In genomic region chr6:145863065-145863971, GRCm38 (mm10) we compare ENCODE assay signal across 8 mouse cellular contexts. TPM values are rescaled to one million over a fixed set of nuclear protein-coding genes. Genes with fewer than 3 reads are reported as not detected.
DNase-seq lines count a peak whose midpoint lies in the region; ATAC-seq and TF ChIP-seq lines count a peak whose summit lies in the region.

No protein-coding gene starts in this region.

- no peaks in the 10 kb centered on the region for H3K36me3 ChIP-seq in C2C12 (ENCODE audit: control insufficient read depth, insufficient read depth)
- no peaks in the 10 kb centered on the region for H3K36me3 ChIP-seq in embryonic facial prominence, embryonic 15.5 days
- no peaks in the 10 kb centered on the region for H3K36me3 ChIP-seq in heart, embryonic 11.5 days (ENCODE audit: control insufficient read depth, insufficient read depth, low read length)
- no peaks in the 10 kb centered on the region for H3K36me3 ChIP-seq in kidney, embryonic 16.5 days (ENCODE audit: insufficient read depth, low read length)
- no peaks in the 10 kb centered on the region for H3K36me3 ChIP-seq in stomach, embryonic 16.5 days (ENCODE audit: control insufficient read depth, insufficient read depth, low read length)

- under 1% methylated on average over 99 of the region's 105 CpGs for WGBS in embryonic facial prominence, embryonic 15.5 days
- under 1% methylated on average over 64 of the region's 105 CpGs for WGBS in heart, embryonic 11.5 days (ENCODE audit: insufficient replicate concordance)
- WGBS in kidney, embryonic 16.5 days: under 1% methylated on average over 86 of the region's 105 CpGs
- WGBS in stomach, embryonic 16.5 days: under 1% methylated on average over 103 of the region's 105 CpGs

- H3K79me2 ChIP-seq in C2C12 (ENCODE audit: control insufficient read depth, insufficient read depth): peaks cover 40% of the 10 kb centered on the region

- H3K4me2 ChIP-seq in embryonic facial prominence, embryonic 15.5 days (replicated peaks): peak overlapping the region; percentile 100
- H3K4me2 ChIP-seq in heart, embryonic 11.5 days: peak overlapping the region; percentile 99
- H3K4me2 ChIP-seq in kidney, embryonic 16.5 days (replicated peaks; ENCODE audit: low read depth, low read length): peak overlapping the region; percentile 100
- peak overlapping the region; percentile 94 for H3K4me2 ChIP-seq in stomach, embryonic 16.5 days (ENCODE audit: low read depth, low read length)

- H3K9me3 ChIP-seq in embryonic facial prominence, embryonic 15.5 days (replicated peaks): no peaks in the 10 kb centered on the region
- no peaks in the 10 kb centered on the region for H3K9me3 ChIP-seq in heart, embryonic 11.5 days (replicated peaks; ENCODE audit: control insufficient read depth, low read length)
- no peaks in the 10 kb centered on the region for H3K9me3 ChIP-seq in kidney, embryonic 16.5 days (ENCODE audit: low read length)
- no peaks in the 10 kb centered on the region for H3K9me3 ChIP-seq in stomach, embryonic 16.5 days (replicated peaks; ENCODE audit: control insufficient read depth, low read length)

- peak; percentile 54; the same call in 1 of the 2 replicates for ATAC-seq in embryonic facial prominence, embryonic 15.5 days (ENCODE audit: insufficient number of reproducible peaks, low FRiP score, low TSS enrichment, low read depth)
- peak; percentile 32; the same call in 1 of the 2 replicates for ATAC-seq in heart, embryonic 11.5 days (replicated peaks; ENCODE audit: insufficient number of reproducible peaks, low FRiP score, low TSS enrichment)
- ATAC-seq in kidney, embryonic 16.5 days (ENCODE audit: low FRiP score, low TSS enrichment): peak; percentile 58; the same call in 1 of the 2 replicates
- peak; percentile 46; the same call in 1 of the 2 replicates for ATAC-seq in stomach, embryonic 16.5 days (ENCODE audit: insufficient read depth, low FRiP score)

- TF ChIP-seq CTCF in C2C12 (IDR thresholded peaks at IDR 0.05; ENCODE audit: control insufficient read depth, insufficient read depth, insufficient read length): no peak

- DNase-seq in adrenal gland, postnatal 4 days (ENCODE audit: low spot score in 2 of 2): peak; percentile 13 to 30
- DNase-seq in liver: peak; percentile 55
- DNase-seq in naive thymus-derived CD4-positive, alpha-beta T cell, adult 2 months (ENCODE audit: low read depth): peak; percentile 26

- no peaks in the 10 kb centered on the region for H3K27me3 ChIP-seq in C2C12 (ENCODE audit: control insufficient read depth, insufficient read depth, insufficient read length)
- H3K27me3 ChIP-seq in embryonic facial prominence, embryonic 15.5 days: peaks cover 59% of the 10 kb centered on the region
- H3K27me3 ChIP-seq in heart, embryonic 11.5 days (ENCODE audit: control insufficient read depth, insufficient read depth, low read length): peaks cover 9% of the 10 kb centered on the region
- H3K27me3 ChIP-seq in kidney, embryonic 16.5 days (ENCODE audit: insufficient read depth, low read length): peaks cover 51% of the 10 kb centered on the region
- peaks cover 44% of the 10 kb centered on the region for H3K27me3 ChIP-seq in stomach, embryonic 16.5 days (ENCODE audit: control insufficient read depth, insufficient read depth, low read length)

- H3K79me3 ChIP-seq in C2C12 (ENCODE audit: low read depth): peaks cover 10% of the 10 kb centered on the region

- peak overlapping the region; percentile 55 for H3ac ChIP-seq in C2C12 (ENCODE audit: control insufficient read depth, insufficient read length, low read depth)

- H3K9ac ChIP-seq in embryonic facial prominence, embryonic 15.5 days: peak overlapping the region; percentile 39
- H3K9ac ChIP-seq in heart, embryonic 11.5 days (ENCODE audit: low read depth, low read length): peak overlapping the region; percentile 82
- peak overlapping the region; percentile 71 for H3K9ac ChIP-seq in kidney, embryonic 16.5 days (replicated peaks; ENCODE audit: low read length)
- H3K9ac ChIP-seq in stomach, embryonic 16.5 days (ENCODE audit: low read length): peak overlapping the region; percentile 71

- peaks cover 35% of the 10 kb centered on the region for H3K4me1 ChIP-seq in embryonic facial prominence, embryonic 15.5 days
- peaks cover 9% of the 10 kb centered on the region; the same call in 1 of the 2 replicates for H3K4me1 ChIP-seq in heart, embryonic 11.5 days (ENCODE audit: control insufficient read depth, insufficient read depth, low read length)
- peaks cover 36% of the 10 kb centered on the region for H3K4me1 ChIP-seq in kidney, embryonic 16.5 days (ENCODE audit: insufficient read depth, low read length)
- peaks cover 4% of the 10 kb centered on the region for H3K4me1 ChIP-seq in stomach, embryonic 16.5 days (ENCODE audit: control insufficient read depth, insufficient read depth, low read length)

- no peak overlapping the region for H3K27ac ChIP-seq in embryonic facial prominence, embryonic 15.5 days (replicated peaks)
- peak overlapping the region; percentile 70 for H3K27ac ChIP-seq in heart, embryonic 11.5 days (ENCODE audit: low read depth, low read length)
- no peak overlapping the region for H3K27ac ChIP-seq in kidney, embryonic 16.5 days (ENCODE audit: low read length)
- no peak overlapping the region for H3K27ac ChIP-seq in stomach, embryonic 16.5 days (ENCODE audit: low read length)

- peak overlapping the region; percentile 60 for H3K4me3 ChIP-seq in C2C12 (ENCODE audit: insufficient read depth, poor library complexity, severe bottlenecking)
- H3K4me3 ChIP-seq in embryonic facial prominence, embryonic 15.5 days (replicated peaks): peak overlapping the region; percentile 60
- peak overlapping the region; percentile 63 for H3K4me3 ChIP-seq in heart, embryonic 11.5 days (ENCODE audit: low read depth, low read length)
- H3K4me3 ChIP-seq in kidney, embryonic 16.5 days (ENCODE audit: low read length): peak overlapping the region; percentile 64
- peak overlapping the region; percentile 59 for H3K4me3 ChIP-seq in stomach, embryonic 16.5 days (replicated peaks; ENCODE audit: low read length)

TF ChIP-seq in C2C12, 6 proteins besides CTCF, POLR2A, EP300 and RAD21:
- TF ChIP-seq MAX (IDR thresholded peaks at IDR 0.05): peak; percentile 85
- no peak for TF ChIP-seq MYOD1 (IDR thresholded peaks at IDR 0.05; ENCODE audit: control insufficient read depth, insufficient read length, low read depth)
- TF ChIP-seq MYOG (IDR thresholded peaks at IDR 0.05; ENCODE audit: control insufficient read depth, extremely low read depth, insufficient read length): no peak
- TF ChIP-seq FOSL1 (IDR thresholded peaks at IDR 0.05; ENCODE audit: insufficient read depth, low read length, poor library complexity, severe bottlenecking): no peak
- TF ChIP-seq USF1 (IDR thresholded peaks at IDR 0.05; ENCODE audit: low read depth): peak; percentile 89
- TF ChIP-seq CEBPB (IDR thresholded peaks at IDR 0.05; ENCODE audit: low read depth): no peak

RNA-seq across cellular contexts. Expression of gene Bhlhe41, which starts 2.0 kb away (rescaled TPM):
- 3.9 TPM for polyA plus RNA-seq in C2C12 (2012; fragmentation: generic; extraction: Trizol)
- 1 to 10 TPM; 5.3 to 6.2 TPM for total RNA-seq in adrenal gland, postnatal 4 days (2021)
- polyA plus RNA-seq in embryonic facial prominence, embryonic 15.5 days (2015; fragmentation: Nextera tagmentation; extraction: Ambion mirVana): 3.2 and 4.2 TPM in 2 replicates
- polyA plus RNA-seq in heart, embryonic 11.5 days (2014; fragmentation: Nextera tagmentation; extraction: Ambion mirVana): 7.6 and 8.5 TPM in 2 replicates
- polyA plus RNA-seq in kidney, embryonic 16.5 days (2015; fragmentation: Nextera tagmentation; extraction: Ambion mirVana): 0.94 and 1.1 TPM in 2 replicates
- polyA plus RNA-seq in stomach, embryonic 16.5 days (2015; fragmentation: Nextera tagmentation; extraction: Ambion mirVana): 1.7 and 2.0 TPM in 2 replicates
